Mouse (Mus musculus) spleen, adult 2 months (tissue): ENCODE measurements around the gene Ints4.

Source experiments
- CTCF ChIP-seq: fragments of 200-500 bp; IDR thresholded peaks from 2 replicates; pipeline ENCODE4 v1.5.1; 2011; ENCODE audit warnings: mild to moderate bottlenecking, inconsistent platforms; ENCODE audit not compliant: insufficient read depth, insufficient read length, insufficient replicate concordance; ENCODE audit errors: extremely low read depth
- POLR2A ChIP-seq: fragments of 200-500 bp; IDR thresholded peaks from 2 replicates; pipeline ENCODE4 v1.6.1; 2011; ENCODE audit warnings: low read depth, low read length, inconsistent platforms

DNA sequence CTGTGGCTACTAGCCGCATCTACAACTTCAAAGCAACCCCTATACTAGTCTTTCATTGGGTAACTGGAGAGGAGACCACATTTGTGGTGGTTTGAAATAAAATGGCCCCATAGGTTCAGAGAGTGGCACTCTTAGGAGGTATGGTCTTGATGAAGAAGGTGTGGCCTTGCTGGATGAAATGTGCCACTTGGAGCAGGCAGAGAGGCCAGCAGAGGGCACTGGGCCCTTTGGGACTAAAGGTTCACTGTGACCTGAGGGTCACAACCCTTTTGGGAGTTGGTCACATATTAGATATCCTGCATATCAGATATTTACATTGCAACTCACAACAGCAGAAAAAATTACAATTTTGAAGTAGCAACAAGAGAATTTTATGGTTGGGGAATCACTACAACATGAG is 89.6 kb downstream of the Ints4 start:
- TF ChIP-seq CTCF (peak; percentile 26; the same call in 1 of the 2 replicates), POLR2A (no peak)
